Mouse (Mus musculus) ovary, adult 18-20 months (tissue): ENCODE measurements around the gene Fbxw22.
"Not testable (repeated sequence)": the region's sequence is repeated elsewhere in the genome, so short reads cannot be mapped to it uniquely, and the experiment has no call there.

Experiments
- DNase-seq: peaks from one replicate; pipeline ENCODE4 v3.0.0; 2022; ENCODE audit warnings: low spot score, mixed read lengths

Fbxw22 gene

GRCm38 (mm10) chr9:109404196-109404595 is at the start of gene Fbxw22:
TSS of gene Fbxw22 (minus strand) at chr9:109404296.
- not testable (repeated sequence) for DNase-seq

- DNase-seq, result no peak
Observed at GRCm38 (mm10) chr9:109449040-109449439, 44.9 kb upstream of the Fbxw22 start, which contains the start of gene Fbxw16. TSS of gene Fbxw16 (minus strand) at chr9:109449140.

- DNase-seq, result no peak
Observed at GRCm38 (mm10) chr9:109432956-109433355, 28.9 kb upstream of the Fbxw22 start.

GRCm38 (mm10) chr9:109339559-109339958 is 64.5 kb downstream of the Fbxw22 start, which contains the start of gene Fbxw28:
TSS of gene Fbxw28 (minus strand) at chr9:109339659.
- DNase-seq, result not testable (repeated sequence)
